Mouse (Mus musculus): Measurements from ENCODE around the gene Xntrpc. TPM values are rescaled to one million over a fixed set of nuclear protein-coding genes. Genes with fewer than 3 reads are reported as not detected.
"Not testable (repeated sequence)": the region's sequence is repeated elsewhere in the genome, so short reads cannot be mapped to it uniquely, and the experiment has no call there.

Xntrpc gene
- polyA plus RNA-seq, 1 experiment from 2014 or later: 0.48 TPM

DNA sequence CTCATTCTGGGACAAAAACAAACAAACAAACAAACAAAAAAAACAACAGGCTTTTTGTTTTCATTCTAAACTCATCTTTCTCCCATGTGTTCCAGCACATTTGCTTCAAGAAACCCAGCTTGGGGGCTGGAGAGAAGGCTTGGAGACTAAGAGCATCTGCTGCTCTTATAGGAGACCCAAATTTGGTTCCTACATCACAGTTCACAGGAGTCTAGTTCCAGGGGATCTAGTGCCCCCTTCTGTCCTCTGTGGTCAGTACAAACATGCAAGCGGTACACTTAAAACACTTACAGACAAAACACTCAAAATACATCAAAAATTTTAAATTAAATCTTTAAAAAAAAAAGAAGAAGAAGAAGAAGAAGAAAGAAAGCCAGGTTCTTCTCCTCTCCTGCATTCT, 30.6 kb upstream of the Xntrpc start:
- Histone ChIP-seq H3K4me3 (ENCODE audit: low read length) (no peak overlapping the region), H3K4me1 (ENCODE audit: control insufficient read depth, insufficient read depth, low read length) (no peaks in the 10 kb centered on the region), H3K9me3 (ENCODE audit: control insufficient read depth, low read length) (no peaks in the 10 kb centered on the region), H3K27ac (ENCODE audit: low read length) (no peak overlapping the region), H3K36me3 (ENCODE audit: control insufficient read depth, insufficient read depth, low read length) (peaks cover 21% of the 10 kb centered on the region), H3K9ac (ENCODE audit: low read depth, low read length) (no peak overlapping the region), H3K4me2 (ENCODE audit: low read depth, low read length) (no peak overlapping the region), H3K27me3 (replicated peaks; ENCODE audit: control insufficient read depth, insufficient read depth, low read length) (no peaks in the 10 kb centered on the region)
- ATAC-seq: no peak
- 93% methylated on average over 1 of the region's 1 CpGs for WGBS

DNA sequence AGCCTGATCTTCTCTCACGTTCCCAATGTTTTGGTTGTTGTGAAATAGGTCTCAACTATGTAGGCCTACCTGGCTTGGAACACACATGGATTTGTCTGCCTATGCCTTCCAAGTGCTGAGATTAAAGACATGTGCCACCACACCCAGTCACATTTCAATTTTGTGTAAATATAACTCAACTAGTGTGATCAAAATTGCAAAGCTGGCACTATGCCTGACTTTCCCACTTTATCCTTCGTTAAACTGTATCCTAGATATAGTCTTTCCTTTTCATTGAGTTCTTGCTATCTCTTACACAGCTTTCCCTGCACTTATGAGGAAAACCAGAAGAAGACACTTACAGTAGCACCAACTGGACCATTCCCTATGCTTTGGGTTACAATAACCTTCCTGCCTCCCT, 30.0 kb upstream of the Xntrpc start:
- Histone ChIP-seq H3K9ac (ENCODE audit: low read depth, low read length) (no peak overlapping the region), H3K4me1 (ENCODE audit: control insufficient read depth, insufficient read depth, low read length) (no peaks in the 10 kb centered on the region), H3K4me3 (ENCODE audit: low read length) (no peak overlapping the region), H3K9me3 (ENCODE audit: control insufficient read depth, low read length) (no peaks in the 10 kb centered on the region), H3K36me3 (ENCODE audit: control insufficient read depth, insufficient read depth, low read length) (peaks cover 21% of the 10 kb centered on the region), H3K27me3 (replicated peaks; ENCODE audit: control insufficient read depth, insufficient read depth, low read length) (no peaks in the 10 kb centered on the region), H3K27ac (ENCODE audit: low read length) (no peak overlapping the region), H3K4me2 (ENCODE audit: low read depth, low read length) (no peak overlapping the region)
- ATAC-seq: no peak
- 91% methylated on average over 2 of the region's 2 CpGs for WGBS

DNA sequence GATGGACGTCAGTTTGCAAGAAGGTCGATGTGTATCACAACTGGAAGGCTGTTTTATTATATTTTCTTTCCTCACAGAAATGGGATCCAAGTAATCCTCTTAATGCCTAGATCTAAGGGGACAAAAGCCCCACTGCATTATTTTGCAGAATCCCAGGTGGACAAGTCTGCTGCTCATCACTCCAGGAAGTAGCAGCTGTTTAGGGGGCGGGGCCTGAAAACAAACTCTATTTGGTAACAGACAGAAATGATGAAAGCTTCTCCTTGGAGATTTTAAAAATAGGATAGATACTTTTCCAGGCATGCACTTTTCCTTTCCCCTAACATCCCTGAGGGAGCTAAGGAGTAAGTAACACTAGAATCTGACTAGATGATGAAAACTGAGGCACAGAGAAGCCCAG, 28.2 kb upstream of the Xntrpc start:
- H3K4me1 ChIP-seq (ENCODE audit: control insufficient read depth, insufficient read depth, low read length): no peaks in the 10 kb centered on the region
- 87% methylated on average over 3 of the region's 3 CpGs for WGBS
- H3K4me3 ChIP-seq (ENCODE audit: low read length): no peak overlapping the region
- H3K9me3 ChIP-seq (ENCODE audit: control insufficient read depth, low read length): no peaks in the 10 kb centered on the region
- H3K9ac ChIP-seq (ENCODE audit: low read depth, low read length): no peak overlapping the region
- no peak overlapping the region for H3K4me2 ChIP-seq (ENCODE audit: low read depth, low read length)
- H3K27me3 ChIP-seq (replicated peaks; ENCODE audit: control insufficient read depth, insufficient read depth, low read length): no peaks in the 10 kb centered on the region
- no peak overlapping the region for H3K27ac ChIP-seq (ENCODE audit: low read length)
- peaks cover 21% of the 10 kb centered on the region for H3K36me3 ChIP-seq (ENCODE audit: control insufficient read depth, insufficient read depth, low read length)
- no peak for ATAC-seq

DNA sequence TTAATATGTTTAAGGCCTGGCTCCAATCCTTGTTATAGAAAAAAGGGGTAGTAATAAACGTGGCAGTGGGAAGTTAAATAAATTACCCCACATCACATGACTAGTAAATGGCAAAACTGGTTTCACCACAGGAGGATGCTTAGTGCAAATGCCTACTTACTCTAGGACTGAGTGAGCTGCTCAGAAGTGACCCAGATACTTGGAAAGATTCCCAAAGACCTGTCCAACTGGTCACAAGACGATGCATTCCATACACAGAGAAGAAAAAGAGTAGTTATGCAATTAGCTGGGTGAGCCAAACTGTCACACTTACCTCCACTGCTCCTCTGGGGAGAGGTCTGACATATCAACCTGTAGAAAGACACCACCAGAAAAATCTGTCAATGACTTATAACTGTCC, 23.2 kb upstream of the Xntrpc start:
- Histone ChIP-seq H3K27ac (ENCODE audit: low read length) (no peak overlapping the region), H3K36me3 (ENCODE audit: control insufficient read depth, insufficient read depth, low read length) (peaks cover 11% of the 10 kb centered on the region; the same call in 1 of the 2 replicates), H3K9ac (ENCODE audit: low read depth, low read length) (no peak overlapping the region), H3K9me3 (ENCODE audit: control insufficient read depth, low read length) (no peaks in the 10 kb centered on the region), H3K4me2 (ENCODE audit: low read depth, low read length) (no peak overlapping the region), H3K27me3 (replicated peaks; ENCODE audit: control insufficient read depth, insufficient read depth, low read length) (no peaks in the 10 kb centered on the region), H3K4me3 (ENCODE audit: low read length) (no peak overlapping the region), H3K4me1 (ENCODE audit: control insufficient read depth, insufficient read depth, low read length) (no peaks in the 10 kb centered on the region)
- no peak for ATAC-seq
- WGBS: 59% methylated on average over 2 of the region's 2 CpGs

DNA sequence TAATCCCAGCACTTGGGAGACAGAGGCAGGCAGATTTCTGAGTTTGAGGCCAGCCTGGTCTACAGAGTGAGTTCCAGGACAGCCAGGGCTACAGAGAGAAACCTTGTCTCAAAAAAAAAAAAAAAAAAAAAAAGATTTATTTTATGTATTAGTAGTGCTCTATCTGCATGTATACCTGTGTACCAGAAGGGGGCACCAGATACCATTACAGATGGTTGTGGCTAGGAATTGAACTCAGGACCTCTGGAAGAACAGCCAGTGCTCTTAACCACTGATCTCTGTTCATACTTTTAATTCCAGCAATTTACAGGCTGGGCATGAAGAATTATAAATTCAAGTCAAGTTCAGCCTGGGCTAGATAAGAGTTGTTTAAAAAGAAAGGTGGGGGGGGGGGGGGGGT, 17.0 kb upstream of the Xntrpc start:
- H3K27ac ChIP-seq (ENCODE audit: low read length); H3K9ac ChIP-seq (ENCODE audit: low read depth, low read length); ATAC-seq; H3K36me3 ChIP-seq (ENCODE audit: control insufficient read depth, insufficient read depth, low read length); H3K4me3 ChIP-seq (ENCODE audit: low read length); H3K9me3 ChIP-seq (ENCODE audit: control insufficient read depth, low read length); H3K4me2 ChIP-seq (ENCODE audit: low read depth, low read length); H3K27me3 ChIP-seq (replicated peaks; ENCODE audit: control insufficient read depth, insufficient read depth, low read length); H3K4me1 ChIP-seq (ENCODE audit: control insufficient read depth, insufficient read depth, low read length): not testable (repeated sequence)

DNA sequence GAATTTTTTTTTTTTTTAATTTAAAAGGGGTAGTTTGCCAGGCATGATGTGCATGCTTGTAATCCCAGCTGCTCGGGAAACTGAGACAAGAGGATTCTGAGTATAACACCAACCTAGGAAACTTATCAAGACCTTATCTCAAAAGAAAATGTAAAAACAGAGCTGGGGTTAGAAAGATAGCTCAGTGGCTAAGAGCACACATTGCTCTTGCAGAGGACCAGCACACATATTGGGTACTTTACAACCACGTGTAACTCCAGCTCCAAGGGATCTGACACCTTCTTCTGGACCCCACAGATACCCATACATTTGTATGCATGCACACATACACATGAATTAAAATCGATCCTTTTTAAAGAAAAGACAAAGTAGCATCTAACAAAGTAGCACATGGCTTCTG, 4.2 kb upstream of the Xntrpc start:
- H3K9ac ChIP-seq (ENCODE audit: low read depth, low read length): no peak overlapping the region
- H3K4me3 ChIP-seq (ENCODE audit: low read length): no peak overlapping the region
- WGBS: 79% methylated on average over 3 of the region's 3 CpGs
- ATAC-seq: no peak
- no peak overlapping the region for H3K4me2 ChIP-seq (ENCODE audit: low read depth, low read length)
- H3K27ac ChIP-seq (ENCODE audit: low read length): no peak overlapping the region
- H3K4me1 ChIP-seq (ENCODE audit: control insufficient read depth, insufficient read depth, low read length): peaks cover 21% of the 10 kb centered on the region
- H3K9me3 ChIP-seq (ENCODE audit: control insufficient read depth, low read length): no peaks in the 10 kb centered on the region
- H3K27me3 ChIP-seq (replicated peaks; ENCODE audit: control insufficient read depth, insufficient read depth, low read length): no peaks in the 10 kb centered on the region
- no peaks in the 10 kb centered on the region for H3K36me3 ChIP-seq (ENCODE audit: control insufficient read depth, insufficient read depth, low read length)

DNA sequence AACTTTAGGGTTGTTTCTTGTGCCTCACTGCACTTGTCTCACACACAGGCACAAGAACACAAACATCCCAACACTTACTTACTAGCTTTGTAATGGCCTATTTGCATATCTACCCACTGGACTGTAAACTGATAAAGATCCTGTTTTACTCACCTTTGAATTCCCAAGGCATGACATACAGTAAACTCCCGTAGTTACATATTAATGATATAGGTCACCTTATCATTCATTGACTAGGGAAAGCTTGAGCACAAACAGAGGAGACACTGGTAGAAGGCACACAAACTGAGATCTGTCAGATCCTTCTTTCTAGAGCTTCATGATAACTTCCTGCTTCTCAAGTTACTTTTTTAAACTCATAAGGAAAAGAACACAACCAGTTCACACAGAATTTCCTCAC, 3.3 kb upstream of the Xntrpc start:
- H3K9ac ChIP-seq (ENCODE audit: low read depth, low read length): no peak overlapping the region
- no peaks in the 10 kb centered on the region for H3K36me3 ChIP-seq (ENCODE audit: control insufficient read depth, insufficient read depth, low read length)
- no peaks in the 10 kb centered on the region for H3K27me3 ChIP-seq (replicated peaks; ENCODE audit: control insufficient read depth, insufficient read depth, low read length)
- H3K4me2 ChIP-seq (ENCODE audit: low read depth, low read length): peak overlapping the region; percentile 28; the same call in 1 of the 2 replicates
- peak; percentile 42 for ATAC-seq
- no peak overlapping the region for H3K4me3 ChIP-seq (ENCODE audit: low read length)
- H3K9me3 ChIP-seq (ENCODE audit: control insufficient read depth, low read length): no peaks in the 10 kb centered on the region
- WGBS: 70% methylated on average over 1 of the region's 1 CpGs
- 0 out of 2 replicates have a peak overlapping the region, but pooled peaks have one; percentile 5 for H3K27ac ChIP-seq (ENCODE audit: low read length)
- peaks cover 24% of the 10 kb centered on the region for H3K4me1 ChIP-seq (ENCODE audit: control insufficient read depth, insufficient read depth, low read length)

DNA sequence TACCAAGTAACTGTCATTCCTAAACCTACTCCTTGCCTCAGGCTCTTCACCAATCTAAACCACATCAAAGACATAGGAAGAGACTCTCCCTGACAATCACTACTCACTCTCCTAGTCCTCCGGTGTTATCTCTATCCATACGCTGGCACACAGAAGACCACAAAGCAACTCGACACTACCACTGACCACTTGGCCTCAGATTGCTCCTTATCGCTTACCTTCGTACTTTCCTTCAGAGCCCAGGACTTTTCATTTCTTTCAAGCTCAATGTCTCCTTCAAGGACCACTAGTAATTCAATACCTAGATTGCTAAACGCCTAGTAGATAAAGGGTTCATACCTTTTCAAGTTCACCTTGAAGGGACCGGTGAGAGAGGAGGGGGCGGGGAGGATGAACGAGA, 1.6 kb upstream of the Xntrpc start:
- Histone ChIP-seq H3K4me3 (ENCODE audit: low read length) (peak overlapping the region; percentile 57), H3K4me2 (ENCODE audit: low read depth, low read length) (peak overlapping the region; percentile 58), H3K9ac (ENCODE audit: low read depth, low read length) (0 out of 2 replicates have a peak overlapping the region, but pooled peaks have one; percentile 59), H3K36me3 (ENCODE audit: control insufficient read depth, insufficient read depth, low read length) (no peaks in the 10 kb centered on the region), H3K4me1 (ENCODE audit: control insufficient read depth, insufficient read depth, low read length) (peaks cover 24% of the 10 kb centered on the region), H3K27me3 (replicated peaks; ENCODE audit: control insufficient read depth, insufficient read depth, low read length) (no peaks in the 10 kb centered on the region), H3K9me3 (ENCODE audit: control insufficient read depth, low read length) (no peaks in the 10 kb centered on the region), H3K27ac (ENCODE audit: low read length) (peak overlapping the region; percentile 42; the same call in 1 of the 2 replicates)
- no peak for ATAC-seq
- 70% methylated on average over 9 of the region's 9 CpGs for whole genome bisulfite sequencing

DNA sequence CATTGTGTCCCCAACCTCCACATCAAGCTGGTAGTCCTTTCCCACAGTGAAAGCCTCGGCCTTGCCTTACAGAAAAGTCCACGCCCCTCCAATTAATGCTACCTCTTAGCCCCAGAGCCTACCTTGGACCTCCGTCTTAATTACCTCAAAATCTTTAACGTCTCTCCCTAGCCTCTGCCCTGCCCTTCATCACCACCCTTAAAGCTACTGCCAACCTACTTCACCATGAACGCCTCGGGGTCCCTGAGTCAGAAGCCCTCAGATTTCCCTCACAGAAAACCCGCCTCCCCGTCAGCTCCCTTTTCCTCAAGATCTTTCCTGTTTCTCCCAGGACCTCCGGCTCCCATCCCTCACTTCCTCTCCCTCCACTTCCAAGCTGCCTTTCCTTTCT, 863 bp upstream of the Xntrpc start:
- under 1% methylated on average over 9 of the region's 9 CpGs for WGBS
- Histone ChIP-seq H3K27me3 (replicated peaks; ENCODE audit: control insufficient read depth, insufficient read depth, low read length) (no peaks in the 10 kb centered on the region), H3K4me1 (ENCODE audit: control insufficient read depth, insufficient read depth, low read length) (peaks cover 24% of the 10 kb centered on the region), H3K9me3 (ENCODE audit: control insufficient read depth, low read length) (no peaks in the 10 kb centered on the region), H3K27ac (ENCODE audit: low read length) (peak overlapping the region; percentile 3; the same call in 1 of the 2 replicates), H3K4me3 (ENCODE audit: low read length) (peak overlapping the region; percentile 57), H3K9ac (ENCODE audit: low read depth, low read length) (peak overlapping the region; percentile 59), H3K36me3 (ENCODE audit: control insufficient read depth, insufficient read depth, low read length) (no peaks in the 10 kb centered on the region), H3K4me2 (ENCODE audit: low read depth, low read length) (peak overlapping the region; percentile 58)
- ATAC-seq: peak; percentile 25

DNA sequence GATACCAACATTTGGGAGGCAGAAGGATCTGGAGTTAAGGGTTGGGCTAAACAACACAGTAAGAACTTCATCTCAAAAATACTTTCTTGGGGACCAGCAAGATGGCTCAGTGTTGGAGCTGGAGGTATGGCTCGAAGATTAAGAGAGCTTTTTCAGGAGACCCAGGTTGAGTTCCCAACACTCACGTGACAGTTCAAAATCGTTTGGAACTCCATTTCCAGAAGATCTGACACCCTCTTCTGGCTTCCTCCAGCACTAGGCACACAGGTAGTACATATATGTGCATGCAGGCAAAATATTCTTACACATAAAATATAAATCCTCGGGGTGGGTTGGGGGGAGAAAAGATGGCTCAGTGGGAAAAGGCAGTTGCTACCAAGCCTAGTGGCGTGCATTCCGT, 850 bp downstream of the Xntrpc start:
- Histone ChIP-seq H3K27me3 (replicated peaks; ENCODE audit: control insufficient read depth, insufficient read depth, low read length) (no peaks in the 10 kb centered on the region), H3K4me2 (ENCODE audit: low read depth, low read length) (peak overlapping the region; percentile 61), H3K4me1 (ENCODE audit: control insufficient read depth, insufficient read depth, low read length) (peaks cover 20% of the 10 kb centered on the region), H3K4me3 (ENCODE audit: low read length) (peak overlapping the region; percentile 57), H3K36me3 (ENCODE audit: control insufficient read depth, insufficient read depth, low read length) (no peaks in the 10 kb centered on the region), H3K27ac (ENCODE audit: low read length) (no peak overlapping the region), H3K9me3 (ENCODE audit: control insufficient read depth, low read length) (no peaks in the 10 kb centered on the region), H3K9ac (ENCODE audit: low read depth, low read length) (peak overlapping the region; percentile 54)
- WGBS: 56% methylated on average over 6 of the region's 6 CpGs
- ATAC-seq: no peak
